Mouse (Mus musculus) left cerebral cortex, postnatal 10 days (tissue): ENCODE measurements around the gene Gm20870. TPM values are rescaled to one million over a fixed set of nuclear protein-coding genes. Genes with fewer than 3 reads are reported as not detected.
"Not testable (repeated sequence)": the region's sequence is repeated elsewhere in the genome, so short reads cannot be mapped to it uniquely, and the experiment has no call there.

Source experiments
- DNase-seq, 2 experiments: peaks; one replicate each; pipeline ENCODE4 v3.0.0; 2021 to 2022; ENCODE audit warnings: low spot score in 2 of 2, mixed read lengths in 1 of 2; ENCODE audit errors: extremely low spot score in 1 of 2
- intact Hi-C: fragments of 180-260 bp; cut with DNase I; formaldehyde crosslinking; loops from one replicate; pipeline ENCODE4 v1.15.1; 2025
- total RNA-seq, 2 experiments: library from RNA; stranded (reverse); gene quantifications; 2 replicates each; pipeline ENCODE4 v1.2.3; 2021

Gm20870 gene
- total RNA-seq: not detected

GRCm38 (mm10) chrY:71691743-71692142 is at the start of gene Gm20870:
Gm20870 (plus strand) TSS chrY:71692043.
- DNase-seq, intact Hi-C loops: not testable (repeated sequence)

Other genes with a start within 250 kb of the Gm20870 start
- gene Gm20869, start 222.6 kb upstream of the Gm20870 start, total RNA-seq: not detected